Mouse (Mus musculus) activated CD4-positive, CD25-positive, alpha-beta regulatory T cell, adult 4 months (primary cell): ENCODE measurements at regions not wholly inside any gene's neighbourhood (a gene's known extent, or its start where the extent isn't known, plus 50 kb on each side); places are given as distances from the start of the nearest gene placed in this dataset.

Experiments
- ATAC-seq: one replicate; pipeline ENCODE4 v1.8.0; 2017

GRCm38 (mm10) chr11:45795731-45796130, 56.1 kb upstream of the Clint1 start:
- ATAC-seq = no peak

- no peak for ATAC-seq
These were observed 52.0 kb upstream of the Clint1 start for GRCm38 (mm10) chr11:45799732-45800386.
